Mouse (Mus musculus) kidney, adult 2 months (tissue): Measurements from ENCODE around the gene Brinp2.

ENCODE experiments used
- CTCF ChIP-seq: fragments of 200-500 bp; conservative IDR thresholded peaks from 2 replicates; pipeline ENCODE4 v1.5.1; 2011; ENCODE audit warnings: low read depth, mild to moderate bottlenecking, control low read depth, low read length, moderate library complexity, mixed read lengths; ENCODE audit not compliant: insufficient read depth, insufficient read length
- POLR2A ChIP-seq: fragments of 200-500 bp; IDR thresholded peaks from one replicate; pipeline ENCODE4 v1.6.1; 2011; ENCODE audit warnings: low read depth, low read length, control low read depth

DNA sequence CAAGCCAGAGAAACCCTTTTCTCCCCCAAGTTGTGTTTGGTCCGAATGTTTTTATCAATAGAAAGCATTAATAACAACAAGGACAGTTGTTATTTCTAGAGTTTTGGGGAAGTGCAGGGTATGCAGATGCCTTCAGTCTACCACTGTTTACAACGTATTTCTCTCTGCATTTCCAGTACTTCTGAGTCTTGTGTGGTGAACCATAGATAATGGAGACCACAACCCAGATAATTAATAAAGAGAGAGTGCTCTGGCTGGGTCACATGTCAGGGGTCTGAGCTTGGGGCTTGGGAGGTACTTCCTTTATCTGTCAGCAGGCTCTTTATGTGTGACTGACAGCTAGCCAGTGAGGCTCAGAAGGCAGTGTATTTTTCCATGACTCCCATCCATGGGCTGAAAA lies 137.8 kb downstream of the Brinp2 start:
- TF ChIP-seq CTCF (no peak), POLR2A (no peak)
